Mouse (Mus musculus): ENCODE data around the gene Sf1. TPM values are rescaled to one million over a fixed set of nuclear protein-coding genes. Genes with fewer than 3 reads are reported as not detected.

The Sf1 gene
- polyA plus RNA-seq, 1 experiment from 2014 or later: 126 TPM

GRCm38 (mm10) chr19:6384128-6384527 is 20.6 kb downstream of the Sf1 start, which contains the start of gene Pygm:
TSS of gene Pygm (plus strand) at chr19:6384399.
- H3K27ac ChIP-seq (ENCODE audit: low read length): peak within 1 kb of the TSS; percentile 45
- no peaks in the 10 kb centered on the region for H3K9me3 ChIP-seq (ENCODE audit: control insufficient read depth, low read depth, low read length)
- no peaks in the 10 kb centered on the region for H3K27me3 ChIP-seq (ENCODE audit: control insufficient read depth, insufficient read depth, low read length)
- no peak within 1 kb of the TSS for H3K9ac ChIP-seq (replicated peaks; ENCODE audit: low read depth, low read length)
- WGBS: 17% methylated on average over 7 of the region's 7 CpGs
- peak; percentile 74 for ATAC-seq (ENCODE audit: insufficient number of reproducible peaks, insufficient read depth, low FRiP score, low read depth)
- H3K36me3 ChIP-seq (ENCODE audit: control insufficient read depth, insufficient read depth, low read length): no peaks in the 10 kb centered on the region
- H3K4me1 ChIP-seq (ENCODE audit: control insufficient read depth, insufficient read depth, low read length): peaks cover 23% of the 10 kb centered on the region
- H3K4me2 ChIP-seq (replicated peaks; ENCODE audit: low read depth, low read length): peak within 1 kb of the TSS; percentile 22
- H3K4me3 ChIP-seq (ENCODE audit: low read depth, low read length): no peak within 1 kb of the TSS

GRCm38 (mm10) chr19:6384954-6385353 is 21.5 kb downstream of the Sf1 start:
- ATAC-seq (ENCODE audit: insufficient number of reproducible peaks, insufficient read depth, low FRiP score, low read depth): no peak
- Histone ChIP-seq H3K9ac (replicated peaks; ENCODE audit: low read depth, low read length) (no peak overlapping the region), H3K27ac (ENCODE audit: low read length) (no peak overlapping the region; the same call in 1 of the 2 replicates), H3K9me3 (ENCODE audit: control insufficient read depth, low read depth, low read length) (no peaks in the 10 kb centered on the region), H3K27me3 (ENCODE audit: control insufficient read depth, insufficient read depth, low read length) (no peaks in the 10 kb centered on the region), H3K4me3 (ENCODE audit: low read depth, low read length) (no peak overlapping the region), H3K4me2 (replicated peaks; ENCODE audit: low read depth, low read length) (peak overlapping the region; percentile 22; the same call in 1 of the 2 replicates), H3K4me1 (ENCODE audit: control insufficient read depth, insufficient read depth, low read length) (peaks cover 27% of the 10 kb centered on the region), H3K36me3 (ENCODE audit: control insufficient read depth, insufficient read depth, low read length) (no peaks in the 10 kb centered on the region)
- 71% methylated on average over 11 of the region's 11 CpGs for WGBS

- no peaks in the 10 kb centered on the region for H3K9me3 ChIP-seq (ENCODE audit: control insufficient read depth, low read depth, low read length)
- no peaks in the 10 kb centered on the region for H3K27me3 ChIP-seq (ENCODE audit: control insufficient read depth, insufficient read depth, low read length)
- H3K9ac ChIP-seq (replicated peaks; ENCODE audit: low read depth, low read length): no peak overlapping the region
- no peak overlapping the region for H3K4me2 ChIP-seq (replicated peaks; ENCODE audit: low read depth, low read length)
- 66% methylated on average over 5 of the region's 5 CpGs for WGBS
- no peak overlapping the region for H3K27ac ChIP-seq (ENCODE audit: low read length)
- H3K36me3 ChIP-seq (ENCODE audit: control insufficient read depth, insufficient read depth, low read length): no peaks in the 10 kb centered on the region
- peaks cover 27% of the 10 kb centered on the region for H3K4me1 ChIP-seq (ENCODE audit: control insufficient read depth, insufficient read depth, low read length)
- H3K4me3 ChIP-seq (ENCODE audit: low read depth, low read length): no peak overlapping the region
- no peak for ATAC-seq (ENCODE audit: insufficient number of reproducible peaks, insufficient read depth, low FRiP score, low read depth)
Observed at GRCm38 (mm10) chr19:6385419-6385818, 21.9 kb downstream of the Sf1 start.

GRCm38 (mm10) chr19:6385821-6386220 is 22.3 kb downstream of the Sf1 start:
- no peak overlapping the region for H3K27ac ChIP-seq (ENCODE audit: low read length)
- ATAC-seq (ENCODE audit: insufficient number of reproducible peaks, insufficient read depth, low FRiP score, low read depth): no peak
- H3K9me3 ChIP-seq (ENCODE audit: control insufficient read depth, low read depth, low read length): no peaks in the 10 kb centered on the region
- no peak overlapping the region for H3K4me3 ChIP-seq (ENCODE audit: low read depth, low read length)
- peaks cover 27% of the 10 kb centered on the region for H3K4me1 ChIP-seq (ENCODE audit: control insufficient read depth, insufficient read depth, low read length)
- WGBS: 78% methylated on average over 7 of the region's 7 CpGs
- H3K4me2 ChIP-seq (replicated peaks; ENCODE audit: low read depth, low read length): no peak overlapping the region
- H3K9ac ChIP-seq (replicated peaks; ENCODE audit: low read depth, low read length): no peak overlapping the region
- no peaks in the 10 kb centered on the region for H3K27me3 ChIP-seq (ENCODE audit: control insufficient read depth, insufficient read depth, low read length)
- no peaks in the 10 kb centered on the region for H3K36me3 ChIP-seq (ENCODE audit: control insufficient read depth, insufficient read depth, low read length)

GRCm38 (mm10) chr19:6386234-6386633 is 22.7 kb downstream of the Sf1 start:
- 65% methylated on average over 9 of the region's 9 CpGs for WGBS
- Histone ChIP-seq H3K27ac (ENCODE audit: low read length) (no peak overlapping the region), H3K9ac (replicated peaks; ENCODE audit: low read depth, low read length) (no peak overlapping the region), H3K4me3 (ENCODE audit: low read depth, low read length) (no peak overlapping the region), H3K36me3 (ENCODE audit: control insufficient read depth, insufficient read depth, low read length) (no peaks in the 10 kb centered on the region), H3K27me3 (ENCODE audit: control insufficient read depth, insufficient read depth, low read length) (no peaks in the 10 kb centered on the region), H3K9me3 (ENCODE audit: control insufficient read depth, low read depth, low read length) (no peaks in the 10 kb centered on the region), H3K4me2 (replicated peaks; ENCODE audit: low read depth, low read length) (no peak overlapping the region), H3K4me1 (ENCODE audit: control insufficient read depth, insufficient read depth, low read length) (peaks cover 27% of the 10 kb centered on the region)
- no peak for ATAC-seq (ENCODE audit: insufficient number of reproducible peaks, insufficient read depth, low FRiP score, low read depth)

GRCm38 (mm10) chr19:6388006-6388405 is 24.5 kb downstream of the Sf1 start:
- WGBS: 84% methylated on average over 13 of the region's 13 CpGs

GRCm38 (mm10) chr19:6389803-6390202 is 26.3 kb downstream of the Sf1 start:
- 10% methylated on average over 16 of the region's 16 CpGs for WGBS
- no peak overlapping the region for H3K9ac ChIP-seq (replicated peaks; ENCODE audit: low read depth, low read length)
- peak overlapping the region; percentile 20; the same call in 1 of the 2 replicates for H3K4me3 ChIP-seq (ENCODE audit: low read depth, low read length)
- no peaks in the 10 kb centered on the region for H3K27me3 ChIP-seq (ENCODE audit: control insufficient read depth, insufficient read depth, low read length)
- H3K4me2 ChIP-seq (replicated peaks; ENCODE audit: low read depth, low read length): peak overlapping the region; percentile 38
- H3K27ac ChIP-seq (ENCODE audit: low read length): no peak overlapping the region
- no peaks in the 10 kb centered on the region for H3K9me3 ChIP-seq (ENCODE audit: control insufficient read depth, low read depth, low read length)
- ATAC-seq (ENCODE audit: insufficient number of reproducible peaks, insufficient read depth, low FRiP score, low read depth): peak; percentile 64; the same call in 1 of the 2 replicates
- peaks cover 9% of the 10 kb centered on the region for H3K4me1 ChIP-seq (ENCODE audit: control insufficient read depth, insufficient read depth, low read length)
- no peaks in the 10 kb centered on the region for H3K36me3 ChIP-seq (ENCODE audit: control insufficient read depth, insufficient read depth, low read length)

More at GRCm38 (mm10) chr19:6388006-6388405, 24.5 kb downstream of the Sf1 start:
- H3K4me2 ChIP-seq (replicated peaks; ENCODE audit: low read depth, low read length): no peak overlapping the region
- peaks cover 26% of the 10 kb centered on the region for H3K4me1 ChIP-seq (ENCODE audit: control insufficient read depth, insufficient read depth, low read length)
- no peaks in the 10 kb centered on the region for H3K36me3 ChIP-seq (ENCODE audit: control insufficient read depth, insufficient read depth, low read length)
- H3K9me3 ChIP-seq (ENCODE audit: control insufficient read depth, low read depth, low read length): no peaks in the 10 kb centered on the region
- ATAC-seq (ENCODE audit: insufficient number of reproducible peaks, insufficient read depth, low FRiP score, low read depth): no peak
- H3K4me3 ChIP-seq (ENCODE audit: low read depth, low read length): no peak overlapping the region
- no peaks in the 10 kb centered on the region for H3K27me3 ChIP-seq (ENCODE audit: control insufficient read depth, insufficient read depth, low read length)
- H3K27ac ChIP-seq (ENCODE audit: low read length): no peak overlapping the region
- H3K9ac ChIP-seq (replicated peaks; ENCODE audit: low read depth, low read length): no peak overlapping the region

- Histone ChIP-seq H3K36me3 (ENCODE audit: control insufficient read depth, insufficient read depth, low read length) (no peaks in the 10 kb centered on the region), H3K27ac (ENCODE audit: low read length) (no peak overlapping the region), H3K27me3 (ENCODE audit: control insufficient read depth, insufficient read depth, low read length) (no peaks in the 10 kb centered on the region), H3K9me3 (ENCODE audit: control insufficient read depth, low read depth, low read length) (no peaks in the 10 kb centered on the region), H3K4me3 (ENCODE audit: low read depth, low read length) (no peak overlapping the region), H3K4me1 (ENCODE audit: control insufficient read depth, insufficient read depth, low read length) (peaks cover 6% of the 10 kb centered on the region; the same call in 1 of the 2 replicates), H3K9ac (replicated peaks; ENCODE audit: low read depth, low read length) (no peak overlapping the region), H3K4me2 (replicated peaks; ENCODE audit: low read depth, low read length) (peak overlapping the region; percentile 38)
- no peak for ATAC-seq (ENCODE audit: insufficient number of reproducible peaks, insufficient read depth, low FRiP score, low read depth)
- WGBS: 51% methylated on average over 6 of the region's 6 CpGs
Observed at GRCm38 (mm10) chr19:6390251-6390650, 26.8 kb downstream of the Sf1 start.
